Mouse (Mus musculus) gonadal fat pad, adult 2 months (tissue): ENCODE results near the gene Ptprk. TPM values are rescaled to one million over a fixed set of nuclear protein-coding genes. Genes with fewer than 3 reads are reported as not detected.
A peak's percentile ranks its signal among the peaks of the same experiment; 100 is the strongest.

Experiments used
- DNase-seq: peaks from one replicate; pipeline ENCODE4 v3.0.0-alpha.2; 2012; ENCODE audit warnings: low read depth
- polyA plus RNA-seq: library from polyadenylated mRNA; depleted of rRNA; stranded (reverse); fragments of >200 nt; gene quantifications from 2 replicates; pipeline ENCODE4 v1.2.3, GENCODE M21; 2012

The Ptprk gene
- polyA plus RNA-seq, 1 experiment = 11.4 TPM

DNA sequence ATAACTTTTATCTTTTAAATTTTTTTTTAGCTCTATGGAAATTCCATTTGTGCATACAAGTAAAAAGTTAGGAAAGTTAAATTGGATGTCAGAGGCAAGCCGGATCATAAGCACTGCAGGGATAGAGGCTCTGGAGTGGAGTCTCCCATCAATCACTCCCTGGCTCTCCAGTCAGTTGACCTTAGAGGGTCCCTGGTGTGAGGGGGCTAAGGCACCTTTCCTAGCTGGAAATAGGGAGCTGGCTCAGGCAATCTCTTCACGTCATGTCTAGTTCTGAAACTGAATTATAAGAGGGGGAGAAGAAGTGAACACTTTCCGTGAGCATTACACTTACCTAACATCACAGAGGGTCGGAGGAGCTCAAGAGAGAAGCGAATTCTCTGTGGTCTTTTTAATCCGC lies 110.1 kb downstream of the Ptprk start:
- no peak for DNase-seq

DNA sequence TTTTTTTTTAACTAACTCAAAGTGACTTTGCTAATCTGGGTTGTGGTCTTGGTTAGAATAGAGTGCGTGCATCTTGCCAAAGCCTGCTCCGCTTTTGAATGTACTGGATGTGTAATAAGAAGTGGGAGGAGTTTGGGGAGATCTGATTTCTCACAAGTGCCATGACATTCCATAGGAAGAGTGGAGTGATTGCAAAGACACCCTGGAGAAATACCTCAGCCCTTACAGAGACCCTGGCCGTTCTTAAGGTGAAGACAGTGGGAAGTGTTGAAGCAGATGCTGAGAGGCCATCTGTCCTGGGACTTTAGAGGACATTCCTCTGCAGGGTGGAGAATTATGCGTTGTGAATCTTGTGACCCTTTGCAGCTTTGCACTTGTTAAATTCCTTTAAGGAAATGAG lies 110.7 kb downstream of the Ptprk start:
- DNase-seq = no peak

DNA sequence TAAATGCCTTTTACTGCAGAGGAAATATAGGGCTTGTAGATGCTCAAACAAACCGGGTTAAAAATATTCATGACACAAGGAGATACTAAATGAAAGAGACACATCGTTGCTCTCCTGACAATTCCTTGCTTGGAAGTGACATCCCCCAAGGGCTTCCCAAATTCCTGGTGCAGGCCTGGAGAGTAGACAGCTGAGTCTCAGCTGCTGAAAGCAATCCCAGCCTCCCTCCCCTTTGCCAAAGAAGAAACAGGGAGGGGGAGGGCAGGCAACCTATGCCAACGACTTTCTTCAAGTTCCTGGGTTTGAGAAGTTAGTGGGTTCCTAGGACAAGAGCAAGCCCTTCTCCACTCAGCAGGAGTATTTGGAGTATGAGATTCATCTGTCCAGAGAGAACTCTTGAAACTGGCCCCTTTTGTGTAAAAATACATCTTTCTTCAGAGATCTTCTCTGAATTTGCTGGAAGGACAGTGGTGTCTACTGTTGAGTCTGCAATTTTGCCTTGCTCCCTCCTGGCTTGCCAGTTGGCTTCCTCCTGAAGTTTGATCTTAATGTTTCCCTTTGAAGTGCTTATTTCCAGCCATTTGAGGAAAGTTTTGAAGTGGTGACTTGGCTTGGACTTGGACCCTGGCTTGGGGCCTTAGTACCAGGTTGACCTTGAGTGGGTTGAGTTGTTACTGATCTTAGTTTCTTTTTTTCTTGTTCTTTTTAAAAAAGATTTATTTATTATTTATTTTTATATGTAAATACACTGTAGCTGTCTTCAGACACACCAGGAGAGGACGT lies 111.6 kb downstream of the Ptprk start:
- DNase-seq = no peak

DNA sequence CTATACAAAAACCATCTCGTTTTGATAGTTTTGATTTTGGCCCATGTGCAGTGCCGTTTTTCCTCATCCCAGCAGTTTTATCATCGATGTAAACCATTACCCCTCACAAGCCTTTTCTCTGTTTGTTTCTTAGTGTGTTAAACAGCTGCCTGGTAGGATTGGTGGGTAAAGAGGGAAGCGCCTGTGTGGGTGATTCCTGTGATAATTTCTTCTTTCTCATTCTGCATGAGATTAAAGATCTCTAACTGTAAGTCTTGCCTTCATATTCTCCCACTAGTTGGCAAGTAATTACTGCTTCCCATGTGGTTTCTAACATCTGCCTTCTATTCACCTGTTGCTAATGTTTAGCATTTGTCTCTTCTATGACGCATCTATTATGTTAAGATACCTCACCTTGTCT lies 116.8 kb downstream of the Ptprk start:
- DNase-seq = no peak

DNA sequence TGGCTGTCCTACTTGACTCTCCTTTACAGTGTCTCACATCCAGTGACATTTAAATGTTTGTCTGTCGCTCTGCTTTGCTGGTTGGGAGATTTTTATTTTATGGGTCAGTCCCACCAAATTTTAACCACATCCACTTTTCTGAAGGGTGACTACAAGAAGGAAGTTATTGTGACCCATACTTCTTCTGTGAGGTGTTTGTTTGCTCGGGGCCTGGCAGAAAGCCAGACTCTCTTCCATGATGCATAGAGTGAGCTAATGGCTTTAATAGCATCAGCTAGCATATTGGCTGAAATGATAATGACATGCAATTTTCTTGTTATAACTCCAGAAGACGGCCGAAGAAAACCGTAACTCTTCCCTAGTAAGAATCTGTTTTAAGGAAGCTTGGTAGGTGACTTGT lies 119.0 kb downstream of the Ptprk start:
- DNase-seq = no peak

DNA sequence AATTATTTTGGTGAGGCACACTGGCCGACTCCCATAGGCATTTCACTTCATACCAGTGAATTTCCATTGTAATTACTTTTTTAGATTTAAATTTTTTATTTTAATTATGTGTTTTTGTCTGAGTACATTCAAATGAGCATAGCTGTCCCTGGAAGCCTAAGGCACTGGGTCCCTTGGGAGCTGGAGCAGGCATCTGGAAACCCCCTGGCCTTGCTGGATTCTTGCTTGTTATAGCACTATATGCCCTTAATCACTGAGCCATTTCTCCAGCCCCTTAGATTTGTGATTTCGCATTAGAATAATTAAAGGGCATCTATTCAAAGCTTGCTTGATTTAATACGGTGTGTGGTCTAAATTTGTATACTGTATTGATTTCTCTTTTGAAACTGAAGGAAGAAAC lies 126.0 kb downstream of the Ptprk start:
- no peak for DNase-seq

DNA sequence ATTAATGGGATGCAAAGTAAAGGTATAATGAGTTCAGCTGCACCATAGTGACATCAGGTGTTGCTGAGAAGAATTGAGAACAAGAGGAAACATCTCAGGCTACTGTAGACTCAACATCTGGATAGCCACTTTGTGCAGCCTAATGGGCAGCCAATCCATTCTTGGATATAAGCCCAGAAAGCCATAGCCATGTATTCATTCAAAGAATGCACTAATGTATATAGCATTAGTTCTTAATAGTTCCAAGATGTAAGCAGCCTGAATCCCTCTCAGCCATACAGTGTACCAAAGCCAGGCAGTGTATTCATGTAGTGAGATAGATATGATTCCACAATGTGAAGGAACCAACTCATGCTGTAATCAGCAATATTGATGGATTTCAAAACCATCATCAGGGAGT lies 134.8 kb downstream of the Ptprk start:
- no peak for DNase-seq

DNA sequence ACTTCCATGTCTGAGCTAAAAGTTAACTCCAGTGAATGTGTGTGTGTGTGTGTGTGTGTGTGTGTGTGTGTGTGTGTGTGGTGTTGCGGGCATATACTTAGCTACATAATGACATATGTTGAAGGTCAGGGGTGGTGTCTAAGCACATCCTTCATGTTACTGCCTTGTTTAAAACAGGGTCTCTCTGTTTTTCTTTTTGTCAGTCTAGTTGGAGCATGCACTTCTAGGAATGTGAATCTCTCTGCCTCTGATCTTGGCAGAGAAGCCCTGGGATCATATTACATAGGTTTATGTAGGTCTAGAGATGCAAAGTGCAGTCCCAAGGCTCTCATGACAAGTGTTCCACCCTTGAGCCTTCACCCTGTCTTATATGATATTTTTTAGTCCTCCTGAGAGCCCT lies 137.5 kb downstream of the Ptprk start:
- DNase-seq = no peak

DNA sequence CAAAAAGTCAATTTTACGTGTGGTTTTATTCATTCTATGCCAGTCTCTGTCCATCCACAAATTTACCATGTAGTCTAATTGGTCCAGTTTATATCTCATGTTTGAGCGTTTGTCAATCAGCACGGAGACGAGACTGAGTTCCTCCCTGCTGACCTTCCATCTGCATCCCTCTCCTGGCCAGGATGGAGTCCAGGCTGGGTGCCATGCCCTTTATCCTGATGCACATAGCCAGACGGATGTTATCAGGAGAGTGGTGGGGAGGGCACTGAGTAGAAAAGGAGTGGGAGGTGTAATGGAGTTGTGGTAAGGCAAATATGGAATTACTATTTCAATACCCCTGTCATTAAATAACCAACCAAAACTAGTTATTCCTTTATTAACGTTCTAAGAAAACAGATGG lies 140.5 kb downstream of the Ptprk start:
- no peak for DNase-seq

DNA sequence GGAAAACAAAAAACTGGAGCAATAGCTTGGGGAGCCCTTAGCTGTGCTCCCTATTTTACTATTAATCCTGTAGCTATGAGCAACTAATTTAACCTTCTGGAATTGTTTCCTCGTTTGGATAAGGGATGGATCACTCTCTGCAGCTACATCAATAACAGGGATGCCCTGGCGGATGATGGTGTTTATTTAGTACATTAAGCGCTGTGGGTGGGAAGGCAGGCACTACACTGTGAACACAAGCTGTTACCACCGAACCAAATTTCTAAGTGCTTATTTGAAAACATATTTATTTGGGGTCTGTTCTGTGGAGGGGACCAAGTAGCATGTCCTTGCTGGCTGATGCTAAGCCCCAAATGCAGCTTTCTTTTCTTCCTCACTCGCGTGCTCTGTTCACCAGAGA lies 149.0 kb downstream of the Ptprk start:
- no peak for DNase-seq

DNA sequence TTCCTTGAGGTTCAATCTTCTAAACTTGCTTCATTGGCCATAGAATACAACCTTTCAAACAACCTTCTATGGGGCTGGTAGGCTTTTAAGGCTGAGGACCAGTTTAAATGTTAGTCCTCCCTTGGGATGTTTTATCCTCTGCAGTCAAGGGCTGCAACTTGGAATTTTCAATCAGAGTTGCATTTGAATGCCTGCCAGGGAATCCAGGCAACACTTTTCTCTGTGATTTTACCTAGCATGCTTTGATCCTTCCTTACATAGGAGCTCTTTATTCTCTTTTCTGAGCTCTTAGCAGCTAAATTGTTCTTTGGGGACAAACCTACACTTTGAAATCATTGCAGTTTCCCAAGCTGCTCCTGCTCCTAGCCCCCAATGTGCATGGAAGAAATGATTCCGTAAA lies 149.8 kb downstream of the Ptprk start:
- DNase-seq = no peak

DNA sequence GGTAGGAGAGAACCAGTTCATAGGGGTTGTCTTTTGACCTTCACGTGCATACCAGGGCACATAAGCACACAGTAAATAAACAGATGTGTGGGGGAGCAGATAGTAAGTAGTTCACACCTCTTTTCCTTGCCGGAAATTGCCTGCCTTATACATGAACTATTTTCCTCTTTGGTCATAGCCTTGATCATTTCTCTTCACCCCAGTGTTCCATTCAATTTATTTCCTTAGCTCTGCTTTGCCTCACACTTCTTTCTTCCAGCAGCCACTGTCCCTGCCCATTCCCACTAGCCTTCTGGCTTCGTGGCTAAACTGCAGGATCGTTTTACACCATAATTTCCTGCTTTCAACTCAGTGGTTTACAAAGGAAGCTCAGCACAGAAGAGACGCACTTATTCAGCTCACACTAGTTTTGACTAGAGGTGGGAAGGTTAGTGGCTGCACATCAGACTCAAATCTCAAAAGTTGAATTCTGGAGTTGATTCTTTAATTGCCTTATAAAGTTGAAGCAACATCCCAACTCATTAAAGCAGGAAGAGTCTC lies 151.0 kb downstream of the Ptprk start:
- DNase-seq = no peak

DNA sequence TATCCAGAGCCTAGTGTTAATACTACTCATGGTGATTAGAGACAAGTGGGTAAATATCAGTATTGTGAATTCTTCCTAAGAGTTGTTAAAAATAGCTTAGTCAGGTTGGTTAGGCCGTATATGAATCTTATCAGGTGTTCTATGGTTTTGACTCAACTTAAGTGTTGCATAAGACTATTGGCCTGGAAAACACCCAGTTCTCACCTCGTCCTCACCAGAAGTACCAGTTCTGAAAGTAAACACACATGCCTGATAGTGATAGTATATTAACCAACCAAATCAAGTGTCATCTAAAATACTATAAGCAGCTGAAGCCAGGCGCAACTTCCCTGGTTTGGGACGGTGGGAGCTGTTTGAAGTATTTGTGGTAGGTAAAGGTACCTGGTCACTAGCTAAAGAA lies 153.1 kb downstream of the Ptprk start:
- peak; percentile 51 for DNase-seq

DNA sequence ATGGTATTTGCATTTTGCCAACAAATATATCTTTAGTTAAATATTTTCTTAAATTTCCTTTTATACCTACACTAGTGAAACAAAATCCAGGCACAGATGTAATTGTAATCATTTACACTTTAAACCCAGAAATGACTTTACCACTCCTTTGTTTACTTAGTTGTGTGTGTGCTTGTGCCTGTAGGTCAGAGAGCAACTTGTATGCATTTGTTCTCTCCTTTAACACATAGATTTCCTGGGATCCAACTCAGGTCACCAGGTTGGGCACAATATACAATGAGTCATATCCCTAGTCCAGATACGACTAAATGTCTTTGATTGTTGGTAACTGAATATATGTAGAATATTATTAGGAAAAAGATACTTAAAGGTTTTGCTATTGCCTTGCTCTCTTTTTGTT lies 153.6 kb downstream of the Ptprk start:
- no peak for DNase-seq

DNA sequence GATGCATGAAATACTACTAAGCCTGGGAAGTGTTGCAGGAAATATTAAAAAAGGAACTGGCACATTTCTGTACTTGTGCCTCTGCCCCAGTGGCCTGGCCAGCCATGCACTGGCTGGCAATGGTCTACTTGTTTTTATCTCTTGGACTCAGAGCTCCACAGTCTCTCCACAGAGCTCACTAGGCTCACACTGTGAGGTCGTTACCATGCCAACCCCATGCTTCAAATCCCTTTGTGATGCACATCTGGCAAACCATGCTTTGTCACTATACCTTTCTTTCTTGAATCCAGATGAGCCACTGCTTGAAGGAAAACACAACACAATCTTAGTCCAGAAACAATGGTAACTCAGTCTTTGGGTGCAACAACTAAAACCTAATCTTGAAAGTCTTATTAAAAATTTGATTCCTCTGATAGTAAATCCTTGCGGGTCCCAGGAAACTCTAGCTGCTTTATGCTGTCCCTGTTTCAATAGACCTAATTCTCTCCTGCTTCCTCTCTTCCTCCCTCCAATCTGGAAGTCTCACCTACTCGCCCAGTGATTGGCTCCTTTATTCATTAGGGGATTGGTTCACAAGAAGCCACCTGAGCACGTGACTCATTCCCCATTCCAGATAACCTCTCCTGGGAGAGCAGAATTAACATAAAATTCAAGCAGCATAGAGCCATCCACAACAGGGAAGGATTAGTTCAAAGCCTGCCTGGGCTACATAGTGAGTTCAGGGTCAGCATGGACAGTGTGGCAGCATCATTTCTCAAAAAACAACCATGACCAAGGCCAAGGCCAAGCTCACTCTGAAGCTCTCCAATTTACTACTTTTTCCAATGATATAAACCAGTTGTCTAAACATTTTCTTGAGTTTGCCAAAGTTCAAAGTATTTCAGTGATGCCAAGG lies 157.9 kb downstream of the Ptprk start:
- no peak for DNase-seq

DNA sequence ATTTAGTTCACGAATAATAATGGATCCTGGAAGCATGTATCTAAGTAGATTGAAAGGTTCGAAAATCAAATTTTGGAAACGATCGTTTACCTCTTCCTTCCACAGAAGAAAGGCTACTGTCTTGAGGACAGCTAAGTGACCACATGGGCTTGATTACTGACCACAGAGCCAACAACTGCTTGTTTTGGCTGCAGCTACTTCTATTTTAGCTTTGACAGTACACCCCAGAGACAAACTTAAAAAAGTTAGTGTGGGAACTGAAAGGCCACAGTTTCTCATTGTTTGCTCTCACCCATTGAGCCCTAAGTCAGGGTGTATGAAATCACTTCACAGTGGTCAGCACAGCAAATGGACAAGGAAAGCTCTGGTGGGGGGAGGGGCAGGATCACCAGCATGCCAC lies 174.4 kb downstream of the Ptprk start:
- no peak for DNase-seq

DNA sequence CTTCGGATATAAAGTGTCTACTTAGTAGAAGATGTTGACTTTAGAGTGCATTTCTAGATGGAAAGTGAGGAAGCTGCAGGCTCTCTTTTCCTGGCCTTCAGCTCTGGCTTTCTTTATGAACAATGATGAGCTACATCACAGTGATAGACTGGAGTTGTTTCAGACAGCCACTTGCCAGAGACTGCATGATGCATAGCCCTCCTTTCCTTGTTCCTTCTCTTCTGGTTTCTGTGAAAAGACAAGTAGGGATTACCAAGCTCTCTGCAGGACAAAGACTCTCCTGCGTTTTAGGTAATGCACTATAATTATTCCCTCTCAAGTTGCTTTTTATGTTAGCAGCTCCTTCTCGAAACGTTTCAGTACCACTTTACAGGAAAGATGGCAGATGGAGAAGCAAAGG lies 176.8 kb downstream of the Ptprk start:
- DNase-seq = no peak

DNA sequence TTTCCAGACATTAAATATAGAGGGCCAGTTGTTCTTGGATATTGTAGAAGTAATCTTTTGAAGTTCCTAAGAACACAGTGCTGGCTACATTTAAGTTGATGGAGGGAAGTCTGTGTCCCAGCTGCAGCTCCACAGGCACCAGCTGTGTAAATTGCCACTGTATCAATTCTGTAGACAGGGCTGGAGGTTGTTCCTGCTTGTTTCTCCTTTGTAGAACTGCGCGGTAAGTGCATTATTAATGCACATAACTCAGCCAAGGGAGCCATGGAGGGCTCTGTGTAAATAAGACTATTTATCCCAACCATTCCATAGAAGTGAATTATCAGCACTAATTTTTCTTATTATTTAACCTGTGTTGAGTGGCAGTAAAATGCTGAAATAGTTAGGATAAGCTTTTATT lies 186.0 kb downstream of the Ptprk start:
- DNase-seq = no peak

DNA sequence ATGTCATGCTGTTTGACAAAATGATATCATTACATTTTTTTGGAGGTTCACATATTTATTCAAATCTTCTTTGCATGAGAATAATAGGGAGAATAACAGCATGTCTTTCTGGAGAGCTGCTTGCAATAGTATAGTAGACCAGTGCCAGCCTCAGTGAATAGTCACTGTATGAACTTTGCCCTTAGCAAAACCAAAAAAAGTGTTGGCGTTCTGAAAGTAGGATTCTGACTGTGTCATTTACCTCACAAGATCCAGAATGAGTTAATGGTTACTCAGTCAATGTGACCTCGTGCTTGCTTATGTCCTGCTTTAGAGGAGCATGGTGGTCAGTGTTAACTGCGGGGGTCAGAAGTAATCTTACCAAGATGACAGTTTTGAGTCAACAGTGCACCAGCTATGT lies 187.5 kb downstream of the Ptprk start:
- no peak for DNase-seq

DNA sequence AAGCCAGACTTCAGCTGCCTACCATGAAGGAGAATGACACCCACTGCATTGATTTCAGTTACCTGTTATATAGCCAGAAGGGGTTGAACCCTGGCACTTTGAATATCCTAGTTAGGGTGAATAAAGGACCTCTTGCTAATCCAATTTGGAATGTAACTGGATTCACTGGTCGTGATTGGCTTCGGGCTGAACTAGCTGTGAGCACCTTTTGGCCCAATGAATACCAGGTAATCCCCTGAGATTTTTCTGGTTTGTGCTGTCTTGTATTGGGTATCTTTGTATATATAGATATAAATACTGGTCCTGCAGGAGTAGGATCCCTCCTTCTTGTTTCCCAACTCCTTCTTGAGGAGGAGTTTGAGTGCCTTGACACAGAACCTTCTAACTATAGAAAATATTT lies 188.9 kb downstream of the Ptprk start:
- DNase-seq = peak; percentile 56

DNA sequence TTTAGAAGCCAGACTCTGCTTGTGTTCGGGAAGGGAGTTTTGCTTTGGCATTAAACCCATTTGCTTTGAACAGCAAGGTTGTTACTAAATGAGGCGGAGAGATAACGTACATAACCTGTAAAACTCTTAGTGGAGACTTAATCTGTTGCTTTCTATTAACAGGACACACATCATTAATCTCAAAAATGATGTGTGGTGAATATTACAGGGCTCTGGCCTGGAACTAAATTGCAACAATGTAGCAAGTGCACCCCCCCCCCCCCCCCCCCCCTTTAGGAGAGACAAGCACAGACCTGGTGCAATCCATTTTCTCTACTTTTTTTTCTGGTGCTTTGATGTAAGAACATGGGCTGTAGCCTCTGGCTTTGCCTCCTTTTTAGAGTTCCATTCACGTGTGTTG lies 195.7 kb downstream of the Ptprk start:
- DNase-seq = no peak

DNA sequence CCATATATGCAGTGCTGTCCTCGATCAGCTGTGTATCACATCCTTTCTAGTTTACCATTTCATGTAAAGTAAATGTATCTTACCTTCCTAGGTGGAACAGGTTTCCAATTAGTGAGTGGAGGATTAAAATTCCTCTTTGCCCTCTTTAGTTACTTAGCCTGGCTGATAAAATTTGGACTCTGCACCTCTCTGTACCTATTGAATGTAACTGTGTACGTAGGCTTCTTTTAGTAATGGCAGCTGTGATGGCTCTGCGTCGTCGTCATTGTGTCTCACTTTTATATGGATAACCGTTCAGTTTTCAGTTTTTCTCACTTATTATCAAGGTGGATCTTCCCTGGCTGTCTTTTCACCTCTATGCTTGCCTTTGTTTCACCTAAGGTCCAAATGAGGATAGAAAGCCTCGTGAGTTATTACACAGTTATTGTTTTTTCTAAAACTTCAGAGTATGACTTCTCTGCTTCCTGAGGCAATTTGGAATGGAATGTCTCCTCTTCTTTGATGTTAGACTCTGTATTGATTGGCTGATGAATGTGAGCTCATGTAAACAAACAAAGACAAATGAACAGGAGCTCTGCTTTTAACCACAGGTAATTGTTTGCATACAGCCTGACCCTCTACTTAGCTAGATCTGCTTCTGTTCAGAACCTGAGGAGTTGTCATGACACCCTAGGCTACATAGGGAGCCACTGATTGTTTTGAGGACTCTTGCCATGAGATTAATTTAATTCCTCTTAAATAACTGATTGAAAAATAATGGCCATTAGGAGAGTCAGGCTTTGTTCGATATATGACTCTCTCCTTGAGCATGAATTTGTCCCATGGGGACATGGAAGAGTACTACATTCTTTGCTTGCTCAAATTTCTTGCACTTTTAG lies 197.3 kb downstream of the Ptprk start:
- no peak for DNase-seq
